Mouse (Mus musculus): ENCODE data around the gene Jchain.

DNA sequence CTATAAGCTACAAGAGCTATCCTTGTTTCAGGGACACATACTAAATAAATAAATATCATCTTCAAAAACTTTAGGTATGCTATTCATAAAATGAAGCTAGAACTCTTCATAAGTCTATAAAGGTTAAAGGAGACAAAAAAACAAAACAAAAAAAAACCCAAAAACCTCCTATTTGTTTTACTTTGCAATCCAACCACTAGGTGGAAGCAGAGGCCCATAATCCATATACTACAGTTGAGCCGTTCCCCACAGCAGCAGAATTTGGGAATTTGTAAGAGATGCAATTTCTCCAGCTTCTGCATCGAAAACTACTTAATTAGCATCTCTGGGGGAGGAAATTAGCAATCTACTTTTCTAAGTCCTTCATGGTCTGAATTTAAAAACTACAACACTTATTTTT, 8.5 kb downstream of the Jchain start:
- peak; percentile 38 to 92; a peak in 3 of 4 replicates for TF ChIP-seq CTCF (conservative IDR thresholded peaks at IDR 0.05 in 1 of 2, IDR thresholded peaks at IDR 0.05 in 1 of 2; ENCODE audit: low read depth in 2 of 2, low read length in 2 of 2)
- TF ChIP-seq MEF2A (IDR thresholded peaks at IDR 0.05; ENCODE audit: borderline replicate concordance, low read depth, low read length), result no peak

Measured in CH12.LX (cell line).